Mouse (Mus musculus) stomach, embryonic 16.5 days (tissue): ENCODE measurements around the gene Scap. TPM values are rescaled to one million over a fixed set of nuclear protein-coding genes. Genes with fewer than 3 reads are reported as not detected.

Experiments used
- ATAC-seq: fragments of 200-750 bp; cut with Nextera tagmentation; 2 replicates; pipeline ENCODE4 v1.8.0; 2017; ENCODE audit warnings: moderate number of reproducible peaks, moderate TSS enrichment; ENCODE audit not compliant: insufficient read depth, low FRiP score
- H3K27ac ChIP-seq: fragments of 300-500 bp; sonication (generic); 2 replicates; pipeline ENCODE4 v1.5.1; 2014; ENCODE audit warnings: low read length
- H3K27me3 ChIP-seq: fragments of 300-500 bp; sonication (generic); 2 replicates; pipeline ENCODE4 v1.6.1; 2014; ENCODE audit warnings: low read length, control low read depth, mixed read lengths; ENCODE audit not compliant: control insufficient read depth, insufficient read depth
- H3K36me3 ChIP-seq: fragments of 300-500 bp; sonication (generic); 2 replicates; pipeline ENCODE4 v1.6.1; 2014; ENCODE audit warnings: low read length; ENCODE audit not compliant: control insufficient read depth, insufficient read depth
- H3K4me1 ChIP-seq: fragments of 300-500 bp; sonication (generic); 2 replicates; pipeline ENCODE4 v1.6.1; 2014; ENCODE audit warnings: low read length, control low read depth, mixed read lengths; ENCODE audit not compliant: control insufficient read depth, insufficient read depth
- H3K4me2 ChIP-seq: fragments of 300-500 bp; sonication (generic); 2 replicates; pipeline ENCODE4 v1.6.1; 2014; ENCODE audit warnings: low read depth, low read length, mixed read lengths
- H3K4me3 ChIP-seq: fragments of 300-500 bp; sonication (generic); replicated peaks from 2 replicates; pipeline ENCODE4 v1.5.1; 2014; ENCODE audit warnings: mild to moderate bottlenecking, low read length
- H3K9ac ChIP-seq: fragments of 300-500 bp; sonication (generic); 2 replicates; pipeline ENCODE4 v1.6.1; 2014; ENCODE audit warnings: low read length
- H3K9me3 ChIP-seq: fragments of 300-500 bp; sonication (generic); replicated peaks from 2 replicates; pipeline ENCODE4 v1.6.1; 2016; ENCODE audit warnings: low read length, control low read depth; ENCODE audit not compliant: control insufficient read depth
- WGBS: fragments of 180-500 bp; shearing (Covaris S2); extraction: QIAGEN DNeasy Blood & Tissue Kit; methylation state at CpG from one replicate; pipeline ENCODE4 v1.1.7; 2014; 5-methylcytosine and 5-hydroxymethylcytosine counted together
- polyA plus RNA-seq: library from polyadenylated mRNA; unstranded; fragments of >200 nt; fragmentation: Nextera tagmentation; extraction: Ambion mirVana; gene quantifications from 2 replicates; pipeline ENCODE4 v1.2.1, GENCODE M21; 2015

Scap gene
- polyA plus RNA-seq, 1 experiment from 2014 or later = 36.1 TPM

- Histone ChIP-seq H3K4me3 (no peak overlapping the region), H3K4me2 (no peak overlapping the region), H3K36me3 (no peaks in the 10 kb centered on the region), H3K27ac (no peak overlapping the region), H3K27me3 (no peaks in the 10 kb centered on the region), H3K4me1 (peaks cover 8% of the 10 kb centered on the region), H3K9ac (no peak overlapping the region), H3K9me3 (no peaks in the 10 kb centered on the region)
- 23% methylated on average over 6 of the region's 6 CpGs for WGBS
- no peak for ATAC-seq
Measured at GRCm38 (mm10) chr9:110410908-110411887, 78.1 kb downstream of the Scap start.

- H3K9ac ChIP-seq = peak overlapping the region; percentile 19; the same call in 1 of the 2 replicates
- ATAC-seq = no peak
- H3K4me3 ChIP-seq = no peak overlapping the region
- no peak overlapping the region for H3K4me2 ChIP-seq
- no peaks in the 10 kb centered on the region for H3K9me3 ChIP-seq
- WGBS = 66% methylated on average over 7 of the region's 7 CpGs
- H3K4me1 ChIP-seq = no peaks in the 10 kb centered on the region
- no peak overlapping the region for H3K27ac ChIP-seq
- H3K27me3 ChIP-seq = no peaks in the 10 kb centered on the region
- H3K36me3 ChIP-seq = no peaks in the 10 kb centered on the region
Measured at GRCm38 (mm10) chr9:110412926-110413325, 79.8 kb downstream of the Scap start.

GRCm38 (mm10) chr9:110413785-110414184, 80.7 kb downstream of the Scap start:
- WGBS = 52% methylated on average over 9 of the region's 9 CpGs
- Histone ChIP-seq H3K27me3 (no peaks in the 10 kb centered on the region), H3K4me1 (no peaks in the 10 kb centered on the region), H3K4me3 (no peak overlapping the region), H3K36me3 (no peaks in the 10 kb centered on the region), H3K9me3 (no peaks in the 10 kb centered on the region), H3K27ac (no peak overlapping the region), H3K9ac (no peak overlapping the region), H3K4me2 (no peak overlapping the region)
- ATAC-seq = no peak

GRCm38 (mm10) chr9:110419511-110420112, 86.5 kb downstream of the Scap start, which contains the start of gene Ngp:
Gene Ngp (plus strand): TSS chr9:110419747.
- Histone ChIP-seq H3K36me3 (no peaks in the 10 kb centered on the region), H3K27me3 (no peaks in the 10 kb centered on the region), H3K9ac (no peak within 1 kb of the TSS), H3K9me3 (no peaks in the 10 kb centered on the region), H3K4me3 (no peak within 1 kb of the TSS), H3K4me2 (no peak within 1 kb of the TSS), H3K4me1 (no peaks in the 10 kb centered on the region), H3K27ac (no peak within 1 kb of the TSS)
- WGBS = 82% methylated on average over 12 of the region's 12 CpGs
- no peak for ATAC-seq

GRCm38 (mm10) chr9:110431241-110431640, 98.2 kb downstream of the Scap start:
- H3K27me3 ChIP-seq = no peaks in the 10 kb centered on the region
- H3K9me3 ChIP-seq = no peaks in the 10 kb centered on the region
- peaks cover 6% of the 10 kb centered on the region; the same call in 1 of the 2 replicates for H3K36me3 ChIP-seq
- no peak overlapping the region for H3K9ac ChIP-seq
- H3K4me3 ChIP-seq = no peak overlapping the region
- no peak overlapping the region for H3K4me2 ChIP-seq
- no peaks in the 10 kb centered on the region for H3K4me1 ChIP-seq
- H3K27ac ChIP-seq = no peak overlapping the region
- 81% methylated on average over 8 of the region's 8 CpGs for WGBS
- no peak for ATAC-seq

GRCm38 (mm10) chr9:110433045-110433444, 100.0 kb downstream of the Scap start:
- H3K27ac ChIP-seq = no peak overlapping the region
- peaks cover 6% of the 10 kb centered on the region; the same call in 1 of the 2 replicates for H3K36me3 ChIP-seq
- no peaks in the 10 kb centered on the region for H3K4me1 ChIP-seq
- no peaks in the 10 kb centered on the region for H3K9me3 ChIP-seq
- H3K4me2 ChIP-seq = no peak overlapping the region
- no peak overlapping the region for H3K4me3 ChIP-seq
- no peaks in the 10 kb centered on the region for H3K27me3 ChIP-seq
- H3K9ac ChIP-seq = no peak overlapping the region
- ATAC-seq = no peak
- 93% methylated on average over 2 of the region's 2 CpGs for WGBS

Other genes with a start within 250 kb of the Scap start
- gene Smarcc1, start 215.6 kb upstream of the Scap start, polyA plus RNA-seq = 59.2 and 61.8 TPM in 2 replicates
- gene Dhx30, start 215.5 kb upstream of the Scap start, polyA plus RNA-seq = 102 and 104 TPM in 2 replicates
- gene Cspg5, start 89.5 kb upstream of the Scap start, polyA plus RNA-seq = 3.4 and 3.8 TPM in 2 replicates
- gene Elp6, start 28.1 kb upstream of the Scap start, polyA plus RNA-seq = 17.5 and 18.4 TPM in 2 replicates
- gene Ptpn23, start 74.9 kb downstream of the Scap start, polyA plus RNA-seq = 11.1 and 13.8 TPM in 2 replicates
- gene Ngp, start 86.5 kb downstream of the Scap start, polyA plus RNA-seq = 56.0 and 66.0 TPM in 2 replicates
- 10.2 and 12.0 TPM in 2 replicates for gene Klhl18, start 143.4 kb downstream of the Scap start, polyA plus RNA-seq
- gene Kif9, start 143.7 kb downstream of the Scap start, polyA plus RNA-seq = 0.99 and 2.3 TPM in 2 replicates
- 27.0 and 29.0 TPM in 2 replicates for gene Setd2, start 199.3 kb downstream of the Scap start, polyA plus RNA-seq